Mouse (Mus musculus): ENCODE results near the gene Actl6b. TPM values are rescaled to one million over a fixed set of nuclear protein-coding genes. Genes with fewer than 3 reads are reported as not detected.
"Not testable (repeated sequence)": the region's sequence is repeated elsewhere in the genome, so short reads cannot be mapped to it uniquely, and the experiment has no call there.

Gene Actl6b
- polyA plus RNA-seq, 1 experiment, result 0.35 TPM

DNA sequence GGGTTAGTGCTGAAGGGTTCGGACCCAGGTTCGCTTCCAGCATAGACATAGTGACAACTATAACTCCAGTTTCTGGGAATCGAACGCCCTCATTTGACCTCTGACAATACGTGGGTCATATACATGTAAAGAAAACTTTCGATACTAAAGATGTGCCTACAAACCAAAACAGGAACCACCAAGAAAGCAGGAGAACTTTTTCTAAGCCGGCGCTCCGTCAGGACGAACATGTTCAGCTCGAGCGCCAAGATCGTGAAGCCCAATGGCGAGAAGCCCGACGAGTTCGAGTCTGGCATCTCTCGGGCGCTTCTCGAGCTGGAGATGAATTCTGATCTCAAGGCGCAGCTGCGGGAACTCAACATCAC is 48.0 kb downstream of the Actl6b start:
- no peak for DNase-seq (ENCODE audit: low read depth)

DNA sequence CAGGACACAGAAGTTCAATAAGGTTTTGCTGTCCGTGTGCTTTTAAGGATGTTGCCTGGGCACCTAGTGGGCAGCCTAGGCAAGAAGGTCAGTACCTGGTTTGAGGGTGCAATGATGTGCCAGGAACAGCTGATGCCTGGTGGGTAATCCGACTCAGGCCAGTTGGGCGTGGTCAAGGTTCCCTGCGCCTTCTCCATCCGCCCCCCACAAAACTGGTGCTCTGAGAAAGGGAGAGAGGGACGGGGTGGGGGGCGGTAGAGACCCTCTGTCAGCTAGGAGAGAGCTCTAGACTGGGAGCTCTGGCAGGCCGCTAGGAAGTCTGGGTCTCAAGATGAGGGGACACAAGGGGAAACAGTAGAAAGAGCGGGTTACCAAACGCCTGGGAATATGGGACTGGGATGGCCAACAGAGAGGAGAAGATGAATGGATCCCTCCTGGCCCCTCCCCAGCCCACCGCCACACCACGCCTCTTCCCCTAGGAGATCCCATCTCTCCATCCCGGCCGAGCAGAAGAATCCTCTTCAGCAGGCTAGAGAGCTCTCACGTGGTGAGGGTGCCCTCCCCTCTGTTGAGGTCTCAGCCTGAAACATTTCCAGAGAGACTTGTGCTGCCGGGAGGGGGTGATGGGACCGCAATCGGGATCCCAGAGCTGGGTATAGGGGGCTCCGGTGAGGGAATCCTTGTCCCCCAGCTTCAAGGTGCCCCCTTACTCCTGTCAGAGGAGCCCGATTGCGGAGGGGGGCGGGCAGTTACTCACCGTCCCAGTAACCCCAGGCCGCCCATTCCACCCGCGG is 54.7 kb downstream of the Actl6b start:
- DNase-seq (ENCODE audit: low read depth), result no peak

DNA sequence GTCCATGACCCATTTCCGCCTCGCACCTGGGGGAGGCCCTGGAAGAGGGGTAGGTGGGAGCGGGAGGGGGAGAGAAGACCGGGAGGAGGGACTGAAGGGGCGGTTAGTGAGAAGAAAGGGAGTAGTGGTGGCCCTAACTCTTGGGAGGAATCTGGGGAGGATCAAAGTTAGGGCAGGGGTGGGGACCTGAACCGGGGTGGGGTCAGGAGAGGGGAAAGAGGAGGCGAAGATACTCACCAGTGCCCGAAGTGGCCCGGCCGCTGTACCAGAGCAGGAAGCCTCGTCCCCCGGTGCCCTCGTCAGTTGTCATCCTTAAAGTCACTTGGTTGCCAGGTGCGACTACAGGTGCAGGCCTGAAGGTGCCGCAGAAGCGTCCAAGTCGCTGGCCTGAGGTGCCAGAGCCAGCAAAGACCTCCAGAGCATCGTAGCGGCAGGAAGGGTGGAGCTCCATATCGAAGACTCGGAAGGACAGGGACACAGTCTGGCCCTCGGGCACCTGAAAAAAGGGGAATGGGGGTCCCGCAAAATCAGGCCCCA is 55.4 kb downstream of the Actl6b start:
- no peak for DNase-seq (ENCODE audit: low read depth)

DNA sequence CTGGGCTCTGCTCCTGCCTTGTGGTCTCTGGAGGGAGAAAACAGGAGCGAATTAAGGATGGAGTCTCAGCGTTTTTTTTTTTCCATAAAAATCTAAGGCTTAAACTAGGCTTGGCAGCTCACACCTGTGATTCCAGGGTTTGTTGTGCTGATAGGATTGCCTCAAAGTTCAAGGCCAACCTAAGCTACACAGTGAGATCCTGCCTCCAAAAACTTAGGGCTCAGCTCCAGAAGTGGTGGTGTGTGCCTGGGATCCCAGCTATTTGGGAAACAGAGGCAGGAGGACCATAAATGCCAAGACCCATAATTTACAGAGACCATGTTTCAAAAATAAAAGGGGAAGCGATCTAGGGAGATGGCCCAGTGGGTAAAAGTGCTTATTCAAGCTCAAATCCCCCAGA is 56.0 kb downstream of the Actl6b start:
- DNase-seq (ENCODE audit: low read depth), result no peak

DNA sequence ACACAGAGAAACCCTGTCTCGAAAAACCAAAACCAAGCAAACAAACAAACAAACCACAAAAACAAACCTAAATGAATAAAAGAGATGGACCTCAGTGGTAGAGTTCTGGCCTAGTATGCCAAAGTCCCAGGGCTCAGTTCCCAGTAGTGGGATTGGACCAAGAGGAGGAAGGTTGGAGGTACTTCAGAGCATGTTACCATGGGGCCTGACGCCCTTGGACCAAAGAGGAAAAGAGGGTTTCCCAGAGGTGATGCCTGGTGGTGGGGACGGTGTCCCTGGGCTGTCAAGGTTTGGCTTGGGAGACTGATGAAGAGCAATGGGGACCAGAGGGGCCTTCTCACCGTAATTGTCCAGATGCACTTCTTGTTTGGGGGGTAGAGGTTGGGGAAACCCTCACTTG is 56.7 kb downstream of the Actl6b start:
- no peak for DNase-seq (ENCODE audit: low read depth)

DNA sequence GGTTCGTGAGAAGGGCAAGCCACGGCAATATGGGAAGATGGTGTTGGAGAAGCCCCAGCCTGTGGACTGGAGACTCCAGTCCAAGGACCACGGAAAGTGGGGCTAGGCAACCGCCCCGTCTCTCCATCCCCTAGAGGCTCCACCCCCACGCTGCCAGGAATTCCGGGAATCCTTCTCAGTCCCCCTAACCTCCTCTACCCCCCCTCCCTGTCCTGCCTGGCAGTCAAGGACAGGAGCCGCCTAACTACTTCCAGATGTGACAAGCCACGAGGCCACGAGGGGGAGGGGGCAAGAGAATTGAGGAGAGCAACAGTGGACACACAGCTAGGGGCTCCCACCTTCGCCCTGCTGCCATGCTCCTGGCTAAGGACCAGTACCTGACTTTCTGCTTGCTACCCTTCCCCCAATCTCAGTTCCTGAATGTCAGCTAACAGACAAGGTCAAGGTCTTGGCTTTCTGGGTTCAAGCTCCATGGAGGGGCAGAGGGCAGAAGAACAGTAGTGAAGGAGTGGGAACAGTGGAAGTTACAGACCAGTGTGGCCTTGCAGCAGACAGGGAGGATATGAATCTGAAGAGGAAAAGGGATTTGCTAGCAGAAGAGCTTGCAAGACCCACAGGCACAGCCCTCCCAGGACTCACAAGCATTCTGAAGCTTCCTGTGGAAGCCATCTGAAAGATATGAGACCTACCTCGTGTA is 57.4 kb downstream of the Actl6b start:
- no peak for DNase-seq (ENCODE audit: low read depth)

DNA sequence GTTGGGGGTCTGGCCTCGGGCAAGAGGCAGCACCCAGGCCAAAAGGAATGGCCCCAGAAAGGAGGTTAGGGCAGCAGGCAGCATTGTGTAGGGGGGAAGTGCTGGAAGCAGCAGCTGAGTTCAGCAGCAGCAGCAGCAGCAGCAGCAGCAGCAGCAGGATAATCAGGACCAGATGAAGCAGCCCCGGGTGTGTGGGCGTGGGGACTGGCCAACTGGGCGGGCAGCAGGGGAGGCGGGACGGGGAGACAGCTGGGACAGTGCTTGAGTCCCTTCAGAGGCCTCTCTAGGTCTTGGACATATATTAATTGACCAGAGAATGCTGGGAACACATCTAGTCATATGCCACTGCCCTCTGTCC is 57.9 kb downstream of the Actl6b start:
- DNase-seq (ENCODE audit: low read depth), result no peak

DNA sequence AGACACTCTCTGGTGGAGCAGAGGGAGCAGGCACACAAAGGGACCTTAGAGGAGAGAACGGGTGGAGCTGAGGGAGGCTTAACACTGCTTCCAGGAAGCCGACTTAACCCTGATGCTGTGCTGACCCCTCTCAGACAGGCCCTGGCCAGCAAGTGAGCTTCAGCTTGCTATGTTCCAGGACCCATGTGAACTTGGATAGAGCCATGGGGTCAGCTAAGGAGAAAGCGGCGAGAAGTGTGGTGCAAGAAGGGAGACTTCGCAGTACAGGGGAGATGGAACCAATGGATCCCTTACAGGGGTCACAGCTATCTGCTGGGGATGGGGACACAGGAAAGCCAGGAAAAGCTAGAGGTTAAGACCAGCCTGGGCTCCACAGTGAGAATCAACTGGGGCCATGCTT is 59.8 kb downstream of the Actl6b start:
- no peak for DNase-seq (ENCODE audit: low read depth)

DNA sequence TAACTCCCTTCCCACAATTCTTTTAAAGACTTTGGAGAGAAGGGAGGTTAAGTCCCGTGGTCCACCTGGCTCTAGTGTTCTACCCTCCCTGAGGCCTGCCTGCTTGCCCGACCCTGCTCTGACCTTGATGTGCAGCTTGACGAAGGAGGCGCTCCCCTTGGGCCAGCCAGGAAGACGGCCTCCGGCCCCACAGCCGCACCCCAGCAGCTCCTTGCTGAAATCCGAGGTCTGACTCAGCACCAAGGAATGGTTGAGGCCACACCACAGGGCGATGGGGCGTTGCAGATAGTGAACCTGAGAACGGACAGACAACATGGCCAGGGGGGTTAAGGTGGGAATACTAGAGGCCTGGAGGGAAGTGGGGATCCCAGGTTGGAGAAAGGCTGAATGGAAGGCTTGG is 60.2 kb downstream of the Actl6b start, which contains the start of gene Pcolce:
Gene Pcolce, minus strand, starts transcription at position 235 of the 400 bp plus-strand sequence.
- DNase-seq (ENCODE audit: low read depth), result no peak

DNA sequence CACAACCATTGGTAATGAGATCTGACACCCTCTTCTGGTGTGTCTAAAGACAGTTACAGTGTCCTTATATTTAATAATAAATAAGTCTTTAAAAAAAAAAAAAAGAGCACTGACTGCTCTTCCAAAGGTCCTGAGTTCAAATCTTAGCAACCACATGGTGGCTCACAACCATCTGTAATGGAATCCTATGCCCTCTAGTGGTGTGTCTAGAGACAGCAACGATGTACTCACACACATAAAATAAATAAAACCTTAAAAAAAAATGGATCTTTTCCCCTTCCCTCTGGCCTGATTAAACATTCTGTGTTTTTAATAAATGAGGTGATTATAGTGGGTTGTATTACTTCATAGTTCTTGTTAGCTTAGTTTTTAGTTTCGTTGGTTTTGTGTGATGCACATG is 61.6 kb downstream of the Actl6b start:
- not testable (repeated sequence) for DNase-seq (ENCODE audit: low read depth)

DNA sequence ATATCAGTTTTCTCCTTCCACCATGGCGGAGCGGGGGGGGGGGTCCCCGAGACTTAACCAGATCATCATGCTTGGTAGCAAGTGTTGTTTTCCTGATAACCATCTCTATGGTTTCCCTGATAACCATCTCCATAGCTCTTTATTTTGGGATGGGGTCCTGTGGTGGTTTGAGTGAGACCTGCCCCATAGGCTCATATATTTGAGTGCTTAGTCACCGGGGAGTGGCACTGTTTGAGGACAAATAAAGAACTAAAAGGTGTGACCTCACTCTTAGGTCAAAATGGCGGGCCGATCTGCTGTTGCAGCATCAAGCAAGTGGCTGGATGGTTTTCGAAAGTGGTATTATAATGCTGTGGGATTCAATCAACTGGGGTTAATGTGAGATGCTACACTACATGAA is 62.0 kb downstream of the Actl6b start:
- DNase-seq (ENCODE audit: low read depth), result no peak

Other genes starting within 250 kb of the Actl6b start
- 151 and 153 TPM in 2 replicates for gene Srrt, start 245.8 kb upstream of the Actl6b start, polyA plus RNA-seq (2012; rRNA removed)
- gene Trip6, start 239.1 kb upstream of the Actl6b start, polyA plus RNA-seq (2012; rRNA removed), result 51.2 and 56.0 TPM in 2 replicates
- gene Slc12a9, start 219.9 kb upstream of the Actl6b start, polyA plus RNA-seq (2012; rRNA removed), result 20.5 and 21.6 TPM in 2 replicates
- 30.7 and 30.8 TPM in 2 replicates for gene Ephb4, start 203.4 kb upstream of the Actl6b start, polyA plus RNA-seq (2012; rRNA removed)
- 0.20 TPM in 2 replicates for gene Zan, start 76.5 kb upstream of the Actl6b start, polyA plus RNA-seq (2012; rRNA removed)
- 40.5 and 48.9 TPM in 2 replicates for gene Pop7, start 51.0 kb upstream of the Actl6b start, polyA plus RNA-seq (2012; rRNA removed)
- gene Gigyf1, start 35.0 kb upstream of the Actl6b start, polyA plus RNA-seq (2012; rRNA removed), result 21.5 and 26.9 TPM in 2 replicates
- gene Epo, start 20.3 kb upstream of the Actl6b start, polyA plus RNA-seq (2012; rRNA removed), result not detected in 2 replicates
- gene Gnb2, start 20.0 kb upstream of the Actl6b start, polyA plus RNA-seq (2012; rRNA removed), result 740 and 760 TPM in 2 replicates
- 1.1 and 1.3 TPM in 2 replicates for gene Tfr2, start 16.3 kb downstream of the Actl6b start, polyA plus RNA-seq (2012; rRNA removed)
- gene Mospd3, start 47.5 kb downstream of the Actl6b start, polyA plus RNA-seq (2012; rRNA removed), result 55.1 and 72.1 TPM in 2 replicates
- 97.0 and 119 TPM in 2 replicates for gene Pcolce, start 60.3 kb downstream of the Actl6b start, polyA plus RNA-seq (2012; rRNA removed)
- 0.63 and 1.1 TPM in 2 replicates for gene Fbxo24, start 75.5 kb downstream of the Actl6b start, polyA plus RNA-seq (2012; rRNA removed)
- gene Lrch4, start 75.6 kb downstream of the Actl6b start, polyA plus RNA-seq (2012; rRNA removed), result 39.7 and 53.8 TPM in 2 replicates
- gene Gm20605, start 75.7 kb downstream of the Actl6b start, polyA plus RNA-seq (2012; rRNA removed), result 21.1 and 26.1 TPM in 2 replicates
- 55.8 and 60.8 TPM in 2 replicates for gene Sap25, start 87.8 kb downstream of the Actl6b start, polyA plus RNA-seq (2012; rRNA removed)
- gene Irs3, start 92.2 kb downstream of the Actl6b start, polyA plus RNA-seq (2012; rRNA removed), result 19.8 and 25.6 TPM in 2 replicates
- gene Agfg2, start 131.2 kb downstream of the Actl6b start, polyA plus RNA-seq (2012; rRNA removed), result 42.2 and 46.9 TPM in 2 replicates
- gene Nyap1, start 188.1 kb downstream of the Actl6b start, polyA plus RNA-seq (2012; rRNA removed), result 3.9 and 4.1 TPM in 2 replicates
- gene Tsc22d4, start 192.2 kb downstream of the Actl6b start, polyA plus RNA-seq (2012; rRNA removed), result 138 and 226 TPM in 2 replicates
- gene Ppp1r35, start 225.3 kb downstream of the Actl6b start, polyA plus RNA-seq (2012; rRNA removed), result 18.9 and 20.8 TPM in 2 replicates
- gene Mepce, start 234.1 kb downstream of the Actl6b start, polyA plus RNA-seq (2012; rRNA removed), result 41.5 and 45.5 TPM in 2 replicates
- gene Zcwpw1, start 234.3 kb downstream of the Actl6b start, polyA plus RNA-seq (2012; rRNA removed), result 2.0 and 3.1 TPM in 2 replicates